Mouse (Mus musculus): ENCODE results near the gene Adam33.
A peak's percentile ranks its signal among the peaks of the same experiment; 100 is the strongest.
"Not testable (repeated sequence)": the region's sequence is repeated elsewhere in the genome, so short reads cannot be mapped to it uniquely, and the experiment has no call there.

Gene Adam33

GRCm38 (mm10) chr2:131055631-131056030, 8.0 kb downstream of the Adam33 start:
- DNase-seq: no peak

GRCm38 (mm10) chr2:131054646-131055264, 8.9 kb downstream of the Adam33 start:
- DNase-seq: no peak

GRCm38 (mm10) chr2:131053851-131054645, 9.6 kb downstream of the Adam33 start:
- DNase-seq: no peak

GRCm38 (mm10) chr2:131052862-131053418, 10.7 kb downstream of the Adam33 start:
- DNase-seq: no peak

GRCm38 (mm10) chr2:131052043-131052442, 11.6 kb downstream of the Adam33 start:
- DNase-seq: no peak

GRCm38 (mm10) chr2:131046025-131046424, 17.6 kb downstream of the Adam33 start:
- DNase-seq: no peak

GRCm38 (mm10) chr2:131044989-131045720, 18.5 kb downstream of the Adam33 start:
- no peak for DNase-seq

GRCm38 (mm10) chr2:131044354-131044852, 19.2 kb downstream of the Adam33 start:
- DNase-seq: no peak

- DNase-seq: no peak
These were observed 20.6 kb downstream of the Adam33 start, which contains the start of gene Gfra4 for GRCm38 (mm10) chr2:131042988-131043387. Gfra4 (minus strand) TSS chr2:131043088.

- DNase-seq: peak; percentile 50
These were observed 22.5 kb downstream of the Adam33 start for GRCm38 (mm10) chr2:131040854-131041825.

GRCm38 (mm10) chr2:131038675-131039074, 24.9 kb downstream of the Adam33 start:
- no peak for DNase-seq

- no peak for DNase-seq
These were observed 25.4 kb downstream of the Adam33 start for GRCm38 (mm10) chr2:131038197-131038596.

GRCm38 (mm10) chr2:131037226-131037990, 26.2 kb downstream of the Adam33 start:
- no peak for DNase-seq

- no peak for DNase-seq
These were observed 26.9 kb downstream of the Adam33 start for GRCm38 (mm10) chr2:131036757-131037156.

GRCm38 (mm10) chr2:131036343-131036742, 27.3 kb downstream of the Adam33 start:
- no peak for DNase-seq

- not testable (repeated sequence) for DNase-seq
These were observed 32.2 kb downstream of the Adam33 start for GRCm38 (mm10) chr2:131031406-131031805.

GRCm38 (mm10) chr2:131030998-131031397, 32.6 kb downstream of the Adam33 start:
- DNase-seq: no peak

- no peak for DNase-seq
These were observed 33.1 kb downstream of the Adam33 start for GRCm38 (mm10) chr2:131030561-131030960.

GRCm38 (mm10) chr2:131029065-131029935, 34.3 kb downstream of the Adam33 start:
- no peak for DNase-seq

GRCm38 (mm10) chr2:131026941-131027340, 36.7 kb downstream of the Adam33 start:
- no peak for DNase-seq
